ENCODE assay signal across 25 mouse cellular contexts in genomic region chr14:104300141-104300540, GRCm38 (mm10).
DNase-seq lines count a peak whose midpoint lies in the region; ATAC-seq lines count a peak whose summit lies in the region.
"Had no signal": no experiment of that assay in that cellular context is flagged by ENCODE, and none has a peak within 500 bp of the region (broad histone marks: within the 10 kb centered on the region; RNA-seq: fewer than 3 reads in every experiment).

No protein-coding gene starts in this region.

- no peaks in the 10 kb centered on the region for H3K9me3 ChIP-seq in hindbrain, embryonic 11.5 days (ENCODE audit: control insufficient read depth, low read length)
- no peaks in the 10 kb centered on the region for H3K9me3 ChIP-seq in hindbrain, embryonic 16.5 days (ENCODE audit: control insufficient read depth, low read length)
- H3K9me3 ChIP-seq: embryonic facial prominence, embryonic 15.5 days; intestine, embryonic 15.5 days had no signal

- no peaks in the 10 kb centered on the region for H3K27me3 ChIP-seq in hindbrain, embryonic 11.5 days (ENCODE audit: control insufficient read depth, insufficient read depth, low read length)
- H3K27me3 ChIP-seq in hindbrain, embryonic 16.5 days (replicated peaks; ENCODE audit: control insufficient read depth, insufficient read depth, low read length), result no peaks in the 10 kb centered on the region
- H3K27me3 ChIP-seq: CH12.LX; embryonic facial prominence, embryonic 15.5 days; intestine, embryonic 15.5 days had no signal

- ATAC-seq in hindbrain, embryonic 11.5 days (ENCODE audit: low FRiP score), result no peak
- no peak for ATAC-seq in hindbrain, embryonic 16.5 days
- ATAC-seq: forebrain, embryonic 14.5 days; forebrain, postnatal 0 days; intestine, embryonic 15.5 days had no signal

- no peak overlapping the region for H3K27ac ChIP-seq in hindbrain, embryonic 11.5 days (ENCODE audit: low read depth, low read length)
- no peak overlapping the region for H3K27ac ChIP-seq in hindbrain, embryonic 16.5 days (ENCODE audit: low read depth, low read length)
- H3K27ac ChIP-seq: embryonic facial prominence, embryonic 15.5 days; gastrocnemius, adult 2 months; hindbrain, embryonic 14.5 days; intestine, embryonic 15.5 days had no signal

- H3K36me3 ChIP-seq in hindbrain, embryonic 11.5 days (ENCODE audit: control insufficient read depth, insufficient read depth, low read length), result no peaks in the 10 kb centered on the region
- H3K36me3 ChIP-seq in hindbrain, embryonic 16.5 days (ENCODE audit: control insufficient read depth, insufficient read depth, low read length), result no peaks in the 10 kb centered on the region
- H3K36me3 ChIP-seq: embryonic facial prominence, embryonic 15.5 days; G1E; intestine, embryonic 15.5 days had no signal

- no peak overlapping the region for H3K9ac ChIP-seq in hindbrain, embryonic 11.5 days (ENCODE audit: low read depth, low read length)
- H3K9ac ChIP-seq in hindbrain, embryonic 16.5 days (ENCODE audit: low read depth, low read length), result no peak overlapping the region
- H3K9ac ChIP-seq: embryonic facial prominence, embryonic 15.5 days; forebrain, postnatal 0 days; hindbrain, embryonic 14.5 days; intestine, embryonic 15.5 days had no signal

- no peaks in the 10 kb centered on the region for H3K4me1 ChIP-seq in hindbrain, embryonic 11.5 days (replicated peaks; ENCODE audit: control insufficient read depth, insufficient read depth, low read length)
- H3K4me1 ChIP-seq in hindbrain, embryonic 16.5 days (ENCODE audit: control insufficient read depth, insufficient read depth, low read depth, low read length), result peaks cover 5% of the 10 kb centered on the region
- H3K4me1 ChIP-seq: embryonic facial prominence, embryonic 15.5 days; intestine, embryonic 15.5 days had no signal

- H3K4me2 ChIP-seq in hindbrain, embryonic 11.5 days (replicated peaks; ENCODE audit: low read depth, low read length), result no peak overlapping the region
- H3K4me2 ChIP-seq in hindbrain, embryonic 16.5 days (ENCODE audit: low read length), result no peak overlapping the region
- H3K4me2 ChIP-seq: embryonic facial prominence, embryonic 15.5 days; heart, embryonic 11.5 days; hindbrain, embryonic 14.5 days; intestine, embryonic 15.5 days had no signal

- WGBS in hindbrain, embryonic 11.5 days, result 38% methylated on average over 5 of the region's 5 CpGs
- WGBS in hindbrain, embryonic 16.5 days, result 43% methylated on average over 5 of the region's 5 CpGs

- no peak overlapping the region for H3K4me3 ChIP-seq in hindbrain, embryonic 11.5 days (ENCODE audit: low read depth, low read length)
- no peak overlapping the region for H3K4me3 ChIP-seq in hindbrain, embryonic 16.5 days (ENCODE audit: low read length)
- H3K4me3 ChIP-seq: embryonic facial prominence, embryonic 15.5 days; gastrocnemius, adult 2 months; intestine, embryonic 15.5 days had no signal

- DNase-seq in embryo, embryonic 10.5 days (ENCODE audit: low spot score), result peak; percentile 15
- DNase-seq in embryo, embryonic 9.5 days (ENCODE audit: extremely low spot score), result no peak
- peak; percentile 10 for DNase-seq in hindbrain, embryonic 11.5 days (ENCODE audit: low spot score)
- DNase-seq in retina, embryonic 14.5 days (ENCODE audit: low spot score), result peak; percentile 66
- no peak for DNase-seq in Muller cell, postnatal 12 days (ENCODE audit: inconsistent ontology term)
- DNase-seq: adrenal gland, adult 2 months; adrenal gland, postnatal 14 days; B cell, adult 2 months; cerebellum, adult 11 months; cerebellum, adult 2 months; cerebellum, adult 9-11 months; cerebellum, postnatal 25 days; forebrain, postnatal 0 days; gastrocnemius, adult 2 months; gastrocnemius, postnatal 14 days; heart, adult 11 months; kidney, adult 11 months had no signal

Comparison
In these comparisons a context has a peak if more than half of its experiments do, and no peak if none do; other contexts are left out.
1. DNase-seq: peak in embryo, embryonic 10.5 days (single experiment), hindbrain, embryonic 11.5 days (single experiment) and retina, embryonic 14.5 days (single experiment); none in embryo, embryonic 9.5 days (single experiment) and Muller cell, postnatal 12 days (single experiment).